Mouse (Mus musculus) lung, postnatal 14 days (tissue): Measurements from ENCODE around the gene Etv1.
A peak's percentile ranks its signal among the peaks of the same experiment; 100 is the strongest.
"Not testable (repeated sequence)": the region's sequence is repeated elsewhere in the genome, so short reads cannot be mapped to it uniquely, and the experiment has no call there.

ENCODE experiments used
- DNase-seq: peaks from one replicate; pipeline ENCODE4 v3.0.0; 2021

The Etv1 gene

GRCm38 (mm10) chr12:38820642-38821041 is 41.5 kb downstream of the Etv1 start:
- no peak for DNase-seq

- DNase-seq: no peak
Observed at GRCm38 (mm10) chr12:38824405-38824804, 45.2 kb downstream of the Etv1 start.

GRCm38 (mm10) chr12:38832981-38833380 is 53.8 kb downstream of the Etv1 start:
- DNase-seq: no peak

- no peak for DNase-seq
Observed at GRCm38 (mm10) chr12:38834581-38834980, 55.4 kb downstream of the Etv1 start.

- DNase-seq: not testable (repeated sequence)
Observed at GRCm38 (mm10) chr12:38834986-38835385, 55.8 kb downstream of the Etv1 start.

- peak; percentile 7 for DNase-seq
Observed at GRCm38 (mm10) chr12:38843801-38844295, 64.7 kb downstream of the Etv1 start.

- no peak for DNase-seq
Observed at GRCm38 (mm10) chr12:38847500-38848261, 68.5 kb downstream of the Etv1 start.

- DNase-seq: no peak
Observed at GRCm38 (mm10) chr12:38849994-38850393, 70.8 kb downstream of the Etv1 start.

- no peak for DNase-seq
Observed at GRCm38 (mm10) chr12:38854274-38854673, 75.1 kb downstream of the Etv1 start.

- no peak for DNase-seq
Observed at GRCm38 (mm10) chr12:38854751-38855150, 75.6 kb downstream of the Etv1 start.

GRCm38 (mm10) chr12:38859675-38860074 is 80.5 kb downstream of the Etv1 start:
- no peak for DNase-seq

GRCm38 (mm10) chr12:38860168-38861115 is 81.3 kb downstream of the Etv1 start:
- DNase-seq: no peak

GRCm38 (mm10) chr12:38863395-38863794 is 84.2 kb downstream of the Etv1 start:
- no peak for DNase-seq

- DNase-seq: peak; percentile 5
Observed at GRCm38 (mm10) chr12:38863982-38864828, 85.0 kb downstream of the Etv1 start.

- no peak for DNase-seq
Observed at GRCm38 (mm10) chr12:38874470-38874995, 95.4 kb downstream of the Etv1 start.

- no peak for DNase-seq
Observed at GRCm38 (mm10) chr12:38904516-38904915, 125.3 kb downstream of the Etv1 start.

GRCm38 (mm10) chr12:38906314-38906713 is 127.1 kb downstream of the Etv1 start:
- DNase-seq: no peak

- DNase-seq: peak; percentile 57
Observed at GRCm38 (mm10) chr12:38906812-38907211, 127.6 kb downstream of the Etv1 start.

- DNase-seq: no peak
Observed at GRCm38 (mm10) chr12:38908947-38909346, 129.8 kb downstream of the Etv1 start.
